Mouse (Mus musculus) CH12.LX (cell line): Measurements from ENCODE around the gene Hck.

Experiments
- BHLHE40 ChIP-seq: IDR thresholded peaks from 2 replicates; pipeline ENCODE4 v1.6.1; 2011; ENCODE audit warnings: mild to moderate bottlenecking, low read depth, low read length, improper control_type of control experiment
- CHD2 ChIP-seq: IDR thresholded peaks from 2 replicates; pipeline ENCODE4 v1.6.1; 2011; ENCODE audit warnings: low read length, improper control_type of control experiment
- CTCF ChIP-seq, 2 experiments: IDR thresholded peaks in 1 of 2; conservative IDR thresholded peaks in 1 of 2; 2 replicates each; pipeline ENCODE4 v1.5.1; 2011 to 2012; ENCODE audit warnings: low read depth in 2 of 2, low read length in 2 of 2, improper control_type of control experiment in 1 of 2, inconsistent platforms in 1 of 2, mild to moderate bottlenecking in 1 of 2, moderate library complexity in 1 of 2
- EP300 ChIP-seq: IDR thresholded peaks from 2 replicates; pipeline ENCODE4 v1.6.1; 2011; ENCODE audit warnings: low read length, improper control_type of control experiment
- HCFC1 ChIP-seq: IDR thresholded peaks from 2 replicates; pipeline ENCODE4 v1.6.1; 2012; ENCODE audit warnings: low read depth, mild to moderate bottlenecking, inconsistent platforms, low read length, improper control_type of control experiment
- JUND ChIP-seq: conservative IDR thresholded peaks from 2 replicates; pipeline ENCODE4 v1.6.1; 2011; ENCODE audit warnings: low read depth, low read length, improper control_type of control experiment
- MAFK ChIP-seq: IDR thresholded peaks from 2 replicates; pipeline ENCODE4 v1.6.1; 2011; ENCODE audit warnings: low read length, improper control_type of control experiment; ENCODE audit not compliant: insufficient replicate concordance
- MYC ChIP-seq: IDR thresholded peaks from 2 replicates; pipeline ENCODE4 v1.6.1; 2011; ENCODE audit warnings: low read depth, mild to moderate bottlenecking, improper control_type of control experiment, low read length
- POLR2A ChIP-seq: IDR thresholded peaks from 2 replicates; pipeline ENCODE4 v1.6.1; 2011; ENCODE audit warnings: low read depth, mild to moderate bottlenecking, improper control_type of control experiment, low read length
- RAD21 ChIP-seq: IDR thresholded peaks from 2 replicates; pipeline ENCODE4 v1.6.1; 2011; ENCODE audit warnings: low read depth, mild to moderate bottlenecking, low read length, improper control_type of control experiment, moderate library complexity
- SMC3 ChIP-seq: IDR thresholded peaks from 2 replicates; pipeline ENCODE4 v1.6.1; 2011; ENCODE audit warnings: low read depth, low read length, improper control_type of control experiment
- USF2 ChIP-seq: conservative IDR thresholded peaks from 2 replicates; pipeline ENCODE4 v1.6.1; 2011; ENCODE audit warnings: low read depth, low read length, improper control_type of control experiment

GRCm38 (mm10) chr2:153075961-153076360 is 32.3 kb upstream of the Hck start:
- TF ChIP-seq POLR2A (no peak), JUND (no peak), CTCF (conservative IDR thresholded peaks at IDR 0.05 in 1 of 2, IDR thresholded peaks at IDR 0.05 in 1 of 2; ENCODE audit: low read depth in 2 of 2, low read length in 2 of 2) (no peak), EP300 (no peak), USF2 (no peak), CHD2 (no peak), BHLHE40 (no peak), HCFC1 (no peak), MYC (no peak), RAD21 (no peak), MAFK (no peak), SMC3 (no peak)
